8 mouse cellular contexts compared by ENCODE assay signal in the genomic region with DNA sequence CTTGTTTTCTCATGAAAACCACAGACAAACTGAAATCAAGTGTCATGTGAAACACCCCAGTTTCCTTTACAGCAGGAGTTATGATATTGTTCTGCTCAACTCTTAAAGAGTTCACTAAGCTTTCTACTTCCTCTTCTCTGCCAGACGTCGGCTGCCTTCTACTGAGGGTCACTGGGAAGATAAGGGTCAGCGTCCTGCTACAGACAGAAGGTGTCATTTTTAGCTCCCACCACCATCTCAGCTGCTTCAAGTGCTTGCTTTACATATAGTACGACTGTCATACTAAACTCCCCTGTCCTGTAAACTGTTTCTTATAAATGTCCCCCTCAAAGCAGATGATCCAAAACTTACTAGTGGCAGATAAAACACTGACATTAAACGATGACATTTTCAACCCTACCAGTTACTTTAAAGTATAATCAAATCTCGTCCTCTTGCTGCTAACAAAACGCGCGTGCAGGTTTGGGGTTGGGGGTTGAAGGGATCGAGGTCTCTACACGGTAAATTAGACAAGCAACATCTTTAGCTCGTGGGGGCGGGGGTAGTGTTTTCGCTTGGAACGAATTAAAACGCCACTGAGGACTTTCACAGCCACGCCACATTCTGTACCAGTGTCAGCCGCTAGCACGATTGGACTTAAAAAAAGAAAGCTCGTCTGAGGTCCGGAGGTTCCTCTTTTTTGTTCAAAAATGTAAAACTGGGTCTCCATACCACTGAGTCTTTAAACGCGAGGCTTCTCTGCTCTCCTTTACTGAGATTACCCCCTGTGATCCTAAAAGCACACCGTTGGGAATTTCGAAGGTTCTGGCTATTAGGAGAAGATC. TPM values are rescaled to one million over a fixed set of nuclear protein-coding genes. Genes with fewer than 3 reads are reported as not detected.
DNase-seq lines count a peak whose midpoint lies in the region; ATAC-seq and TF ChIP-seq lines count a peak whose summit lies in the region.

No protein-coding gene starts in this region.

- DNase-seq in gastrocnemius, adult 18-20 months (ENCODE audit: low spot score): peak; percentile 7
- no peak for DNase-seq in gastrocnemius, adult 8-10 months (ENCODE audit: low spot score in 2 of 2)
- no peak for DNase-seq in hindbrain, embryonic 10.5 days (ENCODE audit: low spot score)
- DNase-seq in limb, embryonic 10.5 days (ENCODE audit: low spot score): peak; percentile 43
- DNase-seq in midbrain, embryonic 10.5 days (ENCODE audit: low spot score): peak; percentile 20
- DNase-seq in spleen, adult 2 months (ENCODE audit: low read depth in 1 of 2, low spot score in 2 of 2): peak; percentile 59 to 65

- H3K4me2 ChIP-seq in forebrain, embryonic 12.5 days: peak overlapping the region; percentile 70

- no peaks in the 10 kb centered on the region for H3K36me3 ChIP-seq in forebrain, embryonic 12.5 days (replicated peaks)
- H3K36me3 ChIP-seq in hindbrain, embryonic 10.5 days: no peaks in the 10 kb centered on the region
- no peaks in the 10 kb centered on the region for H3K36me3 ChIP-seq in limb, embryonic 10.5 days
- H3K36me3 ChIP-seq in midbrain, embryonic 10.5 days: no peaks in the 10 kb centered on the region
- H3K36me3 ChIP-seq in spleen, adult 2 months (ENCODE audit: control insufficient read depth, insufficient read depth, low read length): no peaks in the 10 kb centered on the region

- no peak for TF ChIP-seq CTCF in bone marrow macrophage, adult 2 months (IDR thresholded peaks at IDR 0.05; ENCODE audit: low read depth, low read length)
- no peak for TF ChIP-seq CTCF in spleen, adult 2 months (IDR thresholded peaks at IDR 0.05; ENCODE audit: extremely low read depth, insufficient read depth, insufficient read length, insufficient replicate concordance)

- no peak for ATAC-seq in forebrain, embryonic 12.5 days (ENCODE audit: low FRiP score)

- H3K9ac ChIP-seq in forebrain, embryonic 12.5 days: peak overlapping the region; percentile 66

- under 1% methylated on average over 25 of the region's 25 CpGs for WGBS in forebrain, embryonic 12.5 days
- under 1% methylated on average over 25 of the region's 25 CpGs for WGBS in hindbrain, embryonic 10.5 days
- under 1% methylated on average over 25 of the region's 25 CpGs for WGBS in limb, embryonic 10.5 days
- WGBS in midbrain, embryonic 10.5 days: under 1% methylated on average over 25 of the region's 25 CpGs
- WGBS in spleen, adult 2 months: under 1% methylated on average over 25 of the region's 25 CpGs

- no peak for TF ChIP-seq POLR2A in bone marrow macrophage, adult 2 months (IDR thresholded peaks at IDR 0.05; ENCODE audit: borderline replicate concordance, low read depth, low read length)
- peak; percentile 76 for TF ChIP-seq POLR2A in spleen, adult 2 months (IDR thresholded peaks at IDR 0.05; ENCODE audit: low read depth, low read length)

- H3K27ac ChIP-seq in bone marrow macrophage, adult 2 months (ENCODE audit: insufficient read depth, low read depth, low read length): peak overlapping the region; percentile 95
- no peak overlapping the region for H3K27ac ChIP-seq in forebrain, embryonic 12.5 days
- H3K27ac ChIP-seq in hindbrain, embryonic 10.5 days: peak overlapping the region; percentile 94
- peak overlapping the region; percentile 93; the same call in 1 of the 2 replicates for H3K27ac ChIP-seq in limb, embryonic 10.5 days
- H3K27ac ChIP-seq in midbrain, embryonic 10.5 days (replicated peaks): peak overlapping the region; percentile 93
- H3K27ac ChIP-seq in spleen, adult 2 months (ENCODE audit: insufficient read depth, low read length): peak overlapping the region; percentile 100

- H3K27me3 ChIP-seq in forebrain, embryonic 12.5 days: peaks cover 20% of the 10 kb centered on the region
- peaks cover 21% of the 10 kb centered on the region for H3K27me3 ChIP-seq in hindbrain, embryonic 10.5 days (ENCODE audit: insufficient read depth, poor library complexity, severe bottlenecking)
- peaks cover 13% of the 10 kb centered on the region; the same call in 1 of the 2 replicates for H3K27me3 ChIP-seq in limb, embryonic 10.5 days (ENCODE audit: low read depth, poor library complexity, severe bottlenecking)
- H3K27me3 ChIP-seq in midbrain, embryonic 10.5 days (ENCODE audit: low read depth, poor library complexity, severe bottlenecking): peaks cover 40% of the 10 kb centered on the region
- H3K27me3 ChIP-seq in spleen, adult 2 months (ENCODE audit: control insufficient read depth, insufficient read depth, low read length): no peaks in the 10 kb centered on the region

- peak overlapping the region; percentile 97 for H3K4me3 ChIP-seq in bone marrow macrophage, adult 2 months (ENCODE audit: insufficient read depth, low read length)
- peak overlapping the region; percentile 71 for H3K4me3 ChIP-seq in forebrain, embryonic 12.5 days (replicated peaks)
- peak overlapping the region; percentile 80 for H3K4me3 ChIP-seq in hindbrain, embryonic 10.5 days
- peak overlapping the region; percentile 83 for H3K4me3 ChIP-seq in limb, embryonic 10.5 days
- H3K4me3 ChIP-seq in midbrain, embryonic 10.5 days: peak overlapping the region; percentile 79
- peak overlapping the region; percentile 80 for H3K4me3 ChIP-seq in spleen, adult 2 months (ENCODE audit: extremely low read depth, insufficient read depth, insufficient read length)

- peaks cover 11% of the 10 kb centered on the region for H3K4me1 ChIP-seq in bone marrow macrophage, adult 2 months (ENCODE audit: control insufficient read depth, insufficient read depth, low read length)
- H3K4me1 ChIP-seq in forebrain, embryonic 12.5 days: peaks cover 6% of the 10 kb centered on the region; the same call in 1 of the 2 replicates
- peaks cover 12% of the 10 kb centered on the region for H3K4me1 ChIP-seq in hindbrain, embryonic 10.5 days (replicated peaks)
- peaks cover 8% of the 10 kb centered on the region for H3K4me1 ChIP-seq in limb, embryonic 10.5 days
- H3K4me1 ChIP-seq in midbrain, embryonic 10.5 days: peaks cover 10% of the 10 kb centered on the region
- peaks cover 5% of the 10 kb centered on the region for H3K4me1 ChIP-seq in spleen, adult 2 months (ENCODE audit: control insufficient read depth, insufficient read depth, insufficient read length)

- no peaks in the 10 kb centered on the region for H3K9me3 ChIP-seq in forebrain, embryonic 12.5 days
- peaks cover 5% of the 10 kb centered on the region; the same call in 1 of the 2 replicates for H3K9me3 ChIP-seq in hindbrain, embryonic 10.5 days
- no peaks in the 10 kb centered on the region for H3K9me3 ChIP-seq in limb, embryonic 10.5 days (replicated peaks)
- H3K9me3 ChIP-seq in midbrain, embryonic 10.5 days (replicated peaks): no peaks in the 10 kb centered on the region

RNA-seq across cellular contexts. Expression of a gene that starts 0.9 kb away (rescaled TPM):
- total RNA-seq in gastrocnemius, adult 18-20 months (2021): 1 to 10 TPM; 3.5 to 4.2 TPM
- total RNA-seq in gastrocnemius, adult 8-10 months (2022): 1 to 10 TPM; 2.8 to 3.7 (median 3.6) TPM
- polyA plus RNA-seq in bone marrow macrophage, adult 2 months (2012; ENCODE audit: insufficient read depth, insufficient read length, missing spikeins): 26.6 and 26.7 TPM in 2 replicates
- polyA plus RNA-seq in forebrain, embryonic 12.5 days (2016; fragmentation: Nextera tagmentation; extraction: Ambion mirVana): 0.33 and 0.57 TPM in 2 replicates
- polyA plus RNA-seq in hindbrain, embryonic 10.5 days (2016; fragmentation: Nextera tagmentation; extraction: Ambion mirVana): 0.35 and 0.58 TPM in 2 replicates
- polyA plus RNA-seq in limb, embryonic 10.5 days (2016; fragmentation: Nextera tagmentation; extraction: Ambion mirVana): 0.94 and 0.96 TPM in 2 replicates
- polyA plus RNA-seq in midbrain, embryonic 10.5 days (2016; fragmentation: Nextera tagmentation; extraction: Ambion mirVana): 0.55 and 0.59 TPM in 2 replicates
- 12.4 and 13.6 TPM in 2 replicates for polyA plus RNA-seq in spleen, adult 2 months (2012; rRNA removed)

Comparison
In these comparisons a context has a peak if more than half of its experiments do, and no peak if none do; other contexts are left out.
1. DNase-seq: peak in gastrocnemius, adult 18-20 months (single experiment), limb, embryonic 10.5 days (single experiment), midbrain, embryonic 10.5 days (single experiment) and spleen, adult 2 months (2 of 2); none in gastrocnemius, adult 8-10 months (0 of 2) and hindbrain, embryonic 10.5 days (single experiment).
2. Peak in every context shown above with its lines, with median percentiles within 50 percentile points of each other: H3K4me3 ChIP-seq.